10 mouse cellular contexts compared by ENCODE assay signal in the genomic region with DNA sequence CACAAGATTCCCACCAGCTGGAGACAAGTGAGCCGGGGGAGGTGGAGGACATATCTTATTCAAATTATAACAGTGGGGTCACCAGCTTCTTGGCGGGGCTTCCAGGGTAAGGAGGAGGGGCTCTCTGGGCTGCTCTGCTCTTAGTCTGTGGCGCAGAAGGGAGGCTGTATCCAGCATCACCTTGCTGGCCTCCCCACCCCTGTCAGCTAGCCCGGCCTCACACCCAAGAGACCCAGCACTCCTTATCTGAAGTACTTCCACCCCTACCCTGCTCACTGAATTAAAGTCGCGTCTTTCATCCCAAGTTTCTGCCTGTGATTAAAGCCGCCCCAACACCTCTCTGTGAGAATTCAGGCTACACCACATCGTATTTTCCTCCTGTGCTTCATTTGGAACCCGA.
DNase-seq lines count a peak whose midpoint lies in the region; ATAC-seq lines count a peak whose summit lies in the region.
"Had no signal": no experiment of that assay in that cellular context is flagged by ENCODE, and none has a peak within 500 bp of the region (broad histone marks: within the 10 kb centered on the region; RNA-seq: fewer than 3 reads in every experiment).

No protein-coding gene starts in this region.

- no peak overlapping the region for H3K9ac ChIP-seq in heart, embryonic 15.5 days
- H3K9ac ChIP-seq in midbrain, embryonic 13.5 days (replicated peaks) = no peak overlapping the region; the same call in 1 of the 2 replicates
- H3K9ac ChIP-seq in neural tube, embryonic 15.5 days (replicated peaks) = no peak overlapping the region

- ATAC-seq in heart, embryonic 15.5 days (replicated peaks; ENCODE audit: insufficient number of reproducible peaks, insufficient read depth, low FRiP score, low read depth) = no peak
- peak; percentile 62; the same call in 1 of the 2 replicates for ATAC-seq in midbrain, embryonic 13.5 days
- no peak for ATAC-seq in neural tube, embryonic 15.5 days (ENCODE audit: low FRiP score)

- H3K9me3 ChIP-seq in heart, embryonic 15.5 days (replicated peaks) = no peaks in the 10 kb centered on the region; the same call in 1 of the 2 replicates
- H3K9me3 ChIP-seq in midbrain, embryonic 13.5 days = peaks cover 5% of the 10 kb centered on the region; the same call in 1 of the 2 replicates
- H3K9me3 ChIP-seq in midbrain, embryonic 10.5 days (replicated peaks) = peaks cover 20% of the 10 kb centered on the region; the same call in 1 of the 2 replicates
- no peaks in the 10 kb centered on the region for H3K9me3 ChIP-seq in limb, embryonic 10.5 days (replicated peaks)
- H3K9me3 ChIP-seq in neural tube, embryonic 15.5 days (replicated peaks) = no peaks in the 10 kb centered on the region

- H3K27ac ChIP-seq in heart, embryonic 15.5 days = no peak overlapping the region
- H3K27ac ChIP-seq in midbrain, embryonic 13.5 days = no peak overlapping the region
- no peak overlapping the region for H3K27ac ChIP-seq in midbrain, embryonic 10.5 days (replicated peaks)
- H3K27ac ChIP-seq in limb, embryonic 10.5 days = no peak overlapping the region
- no peak overlapping the region for H3K27ac ChIP-seq in neural tube, embryonic 15.5 days (replicated peaks)

- peaks cover 32% of the 10 kb centered on the region for H3K27me3 ChIP-seq in heart, embryonic 15.5 days
- H3K27me3 ChIP-seq in midbrain, embryonic 13.5 days = no peaks in the 10 kb centered on the region
- peaks cover 35% of the 10 kb centered on the region for H3K27me3 ChIP-seq in midbrain, embryonic 10.5 days (ENCODE audit: low read depth, poor library complexity, severe bottlenecking)
- H3K27me3 ChIP-seq in limb, embryonic 10.5 days (ENCODE audit: low read depth, poor library complexity, severe bottlenecking) = peaks cover 34% of the 10 kb centered on the region
- peaks cover 4% of the 10 kb centered on the region; the same call in 1 of the 2 replicates for H3K27me3 ChIP-seq in neural tube, embryonic 15.5 days (replicated peaks)
- H3K27me3 ChIP-seq: CH12.LX had no signal

- H3K4me3 ChIP-seq in heart, embryonic 15.5 days = 0 out of 2 replicates have a peak overlapping the region, but pooled peaks have one; percentile 8
- no peak overlapping the region for H3K4me3 ChIP-seq in midbrain, embryonic 13.5 days (replicated peaks)
- no peak overlapping the region for H3K4me3 ChIP-seq in midbrain, embryonic 10.5 days
- 0 out of 2 replicates have a peak overlapping the region, but pooled peaks have one; percentile 17 for H3K4me3 ChIP-seq in limb, embryonic 10.5 days
- H3K4me3 ChIP-seq in neural tube, embryonic 15.5 days (replicated peaks) = no peak overlapping the region

- peak overlapping the region; percentile 38 for H3K4me2 ChIP-seq in heart, embryonic 15.5 days
- H3K4me2 ChIP-seq in midbrain, embryonic 13.5 days (replicated peaks) = peak overlapping the region; percentile 37
- peak overlapping the region; percentile 32; the same call in 1 of the 2 replicates for H3K4me2 ChIP-seq in neural tube, embryonic 15.5 days

- no peak for DNase-seq in heart, postnatal 4 days
- no peak for DNase-seq in midbrain, embryonic 10.5 days (ENCODE audit: low spot score)
- DNase-seq in limb, embryonic 10.5 days (ENCODE audit: low spot score) = no peak
- no peak for DNase-seq in urinary bladder, postnatal 36 days (ENCODE audit: low spot score in 2 of 2)
- DNase-seq: cerebellum, adult 9-10 months; kidney, adult 11 months had no signal

- 15% methylated on average over 9 of the region's 9 CpGs for WGBS in heart, embryonic 15.5 days
- 34% methylated on average over 9 of the region's 9 CpGs for WGBS in midbrain, embryonic 13.5 days
- WGBS in midbrain, embryonic 10.5 days = 37% methylated on average over 9 of the region's 9 CpGs
- 31% methylated on average over 9 of the region's 9 CpGs for WGBS in limb, embryonic 10.5 days
- 47% methylated on average over 9 of the region's 9 CpGs for WGBS in neural tube, embryonic 15.5 days

- peaks cover 12% of the 10 kb centered on the region; the same call in 1 of the 2 replicates for H3K4me1 ChIP-seq in heart, embryonic 15.5 days (replicated peaks)
- H3K4me1 ChIP-seq in midbrain, embryonic 13.5 days (replicated peaks) = peaks cover 21% of the 10 kb centered on the region
- H3K4me1 ChIP-seq in midbrain, embryonic 10.5 days = peaks cover 19% of the 10 kb centered on the region
- H3K4me1 ChIP-seq in limb, embryonic 10.5 days = peaks cover 20% of the 10 kb centered on the region
- H3K4me1 ChIP-seq in neural tube, embryonic 15.5 days = peaks cover 14% of the 10 kb centered on the region

- H3K36me3 ChIP-seq in heart, embryonic 15.5 days = no peaks in the 10 kb centered on the region
- H3K36me3 ChIP-seq in midbrain, embryonic 13.5 days = no peaks in the 10 kb centered on the region
- no peaks in the 10 kb centered on the region for H3K36me3 ChIP-seq in midbrain, embryonic 10.5 days
- no peaks in the 10 kb centered on the region for H3K36me3 ChIP-seq in limb, embryonic 10.5 days
- H3K36me3 ChIP-seq in neural tube, embryonic 15.5 days = no peaks in the 10 kb centered on the region

Comparison
In these comparisons a context has a peak if more than half of its experiments do, and no peak if none do; other contexts are left out.
1. H3K4me3 ChIP-seq: peak in heart, embryonic 15.5 days (single experiment) and limb, embryonic 10.5 days (single experiment); none in midbrain, embryonic 13.5 days (single experiment), midbrain, embryonic 10.5 days (single experiment) and neural tube, embryonic 15.5 days (single experiment).
2. Peak in every context shown above with its lines, with median percentiles within 50 percentile points of each other: H3K4me2 ChIP-seq.